Mouse (Mus musculus) intestine, embryonic 16.5 days (tissue): ENCODE data around the gene Prr13. TPM values are rescaled to one million over a fixed set of nuclear protein-coding genes. Genes with fewer than 3 reads are reported as not detected.

ENCODE experiments used
- ATAC-seq: fragments of 200-750 bp; cut with Nextera tagmentation; 2 replicates; pipeline ENCODE4 v1.8.0; 2017; ENCODE audit warnings: moderate TSS enrichment, moderate library complexity
- H3K27ac ChIP-seq: fragments of 300-500 bp; sonication (generic); 2 replicates; pipeline ENCODE4 v1.5.1; 2014; ENCODE audit warnings: mild to moderate bottlenecking, low read length
- H3K27me3 ChIP-seq: fragments of 300-500 bp; sonication (generic); replicated peaks from 2 replicates; pipeline ENCODE4 v1.6.1; 2014; ENCODE audit warnings: low read length, control low read depth, mixed read lengths; ENCODE audit not compliant: control insufficient read depth, insufficient read depth
- H3K36me3 ChIP-seq: fragments of 300-500 bp; sonication (generic); 2 replicates; pipeline ENCODE4 v1.6.1; 2014; ENCODE audit warnings: low read length, control low read depth; ENCODE audit not compliant: control insufficient read depth, insufficient read depth
- H3K4me1 ChIP-seq: fragments of 300-500 bp; sonication (generic); 2 replicates; pipeline ENCODE4 v1.6.1; 2014; ENCODE audit warnings: low read length, control low read depth, mixed read lengths; ENCODE audit not compliant: control insufficient read depth, insufficient read depth
- H3K4me2 ChIP-seq: fragments of 300-500 bp; sonication (generic); 2 replicates; pipeline ENCODE4 v1.6.1; 2014; ENCODE audit warnings: low read depth, low read length, control low read depth
- H3K4me3 ChIP-seq: fragments of 300-500 bp; sonication (generic); 2 replicates; pipeline ENCODE4 v1.5.1; 2014; ENCODE audit warnings: mild to moderate bottlenecking, low read length
- H3K9ac ChIP-seq: fragments of 300-500 bp; sonication (generic); 2 replicates; pipeline ENCODE4 v1.6.1; 2014; ENCODE audit warnings: low read depth, low read length
- H3K9me3 ChIP-seq: fragments of 300-500 bp; sonication (generic); 2 replicates; pipeline ENCODE4 v1.6.1; 2016; ENCODE audit warnings: low read length, control low read depth; ENCODE audit not compliant: control insufficient read depth
- WGBS: fragments of 180-500 bp; shearing (Covaris S2); extraction: QIAGEN DNeasy Blood & Tissue Kit; methylation state at CpG from one replicate; pipeline ENCODE4 v1.1.7; 2014; 5-methylcytosine and 5-hydroxymethylcytosine counted together
- polyA plus RNA-seq: library from polyadenylated mRNA; unstranded; fragments of >200 nt; fragmentation: Nextera tagmentation; extraction: Ambion mirVana; gene quantifications from 2 replicates; pipeline ENCODE4 v1.2.1, GENCODE M21; 2015

Prr13 gene
- 173 and 182 TPM in 2 replicates for polyA plus RNA-seq

DNA sequence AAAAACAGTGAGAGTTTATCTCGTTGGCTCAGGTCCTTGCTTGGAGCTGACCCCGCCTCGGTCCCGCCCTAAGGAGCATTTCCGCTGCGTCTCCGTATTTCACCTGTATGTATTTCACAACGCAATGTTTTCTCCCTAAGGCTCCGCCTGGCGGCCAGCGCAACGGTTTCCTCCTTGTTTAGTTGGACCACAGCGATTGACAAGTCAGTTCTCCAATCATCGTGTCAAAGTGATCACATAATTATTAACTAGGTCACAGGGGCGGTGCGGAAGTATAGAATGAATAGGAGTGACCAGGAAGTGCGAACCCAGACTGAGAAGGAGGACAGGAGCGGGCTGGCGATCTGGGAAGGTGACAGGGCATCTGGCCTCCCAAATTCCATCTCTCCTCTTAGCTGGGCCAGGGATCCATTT lies at the start of gene Prr13:
Prr13 (plus strand) TSS at position 125 of the 414 bp plus-strand sequence.
- WGBS, result under 1% methylated on average over 19 of the region's 19 CpGs
- ATAC-seq, result peak; percentile 95
- Histone ChIP-seq H3K27ac (peak within 1 kb of the TSS; percentile 65), H3K4me1 (peaks cover 14% of the 10 kb centered on the region), H3K4me3 (peak within 1 kb of the TSS; percentile 62), H3K27me3 (no peaks in the 10 kb centered on the region), H3K4me2 (peak within 1 kb of the TSS; percentile 60), H3K9ac (peak within 1 kb of the TSS; percentile 71), H3K36me3 (no peaks in the 10 kb centered on the region), H3K9me3 (no peaks in the 10 kb centered on the region)

DNA sequence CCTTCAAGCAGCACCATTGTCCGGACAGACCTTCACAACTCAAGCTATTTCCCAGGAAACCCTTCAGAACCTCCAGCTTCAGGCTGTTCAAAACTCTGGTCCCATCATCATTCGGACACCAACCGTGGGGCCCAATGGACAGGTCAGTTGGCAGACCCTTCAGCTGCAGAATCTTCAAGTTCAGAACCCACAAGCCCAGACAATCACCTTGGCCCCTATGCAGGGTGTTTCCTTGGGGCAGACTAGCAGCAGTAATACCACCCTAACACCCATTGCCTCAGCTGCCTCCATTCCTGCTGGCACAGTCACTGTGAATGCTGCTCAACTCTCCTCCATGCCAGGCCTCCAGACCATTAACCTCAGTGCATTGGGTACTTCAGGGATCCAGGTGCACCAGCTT lies 49.5 kb upstream of the Prr13 start:
- H3K4me2 ChIP-seq, result no peak overlapping the region
- peaks cover 32% of the 10 kb centered on the region for H3K4me1 ChIP-seq
- no peak overlapping the region for H3K4me3 ChIP-seq
- H3K36me3 ChIP-seq, result peaks cover 16% of the 10 kb centered on the region
- no peak for ATAC-seq
- no peak overlapping the region for H3K27ac ChIP-seq
- no peak overlapping the region for H3K9ac ChIP-seq
- H3K9me3 ChIP-seq, result no peaks in the 10 kb centered on the region
- WGBS, result 83% methylated on average over 3 of the region's 3 CpGs
- no peaks in the 10 kb centered on the region for H3K27me3 ChIP-seq

DNA sequence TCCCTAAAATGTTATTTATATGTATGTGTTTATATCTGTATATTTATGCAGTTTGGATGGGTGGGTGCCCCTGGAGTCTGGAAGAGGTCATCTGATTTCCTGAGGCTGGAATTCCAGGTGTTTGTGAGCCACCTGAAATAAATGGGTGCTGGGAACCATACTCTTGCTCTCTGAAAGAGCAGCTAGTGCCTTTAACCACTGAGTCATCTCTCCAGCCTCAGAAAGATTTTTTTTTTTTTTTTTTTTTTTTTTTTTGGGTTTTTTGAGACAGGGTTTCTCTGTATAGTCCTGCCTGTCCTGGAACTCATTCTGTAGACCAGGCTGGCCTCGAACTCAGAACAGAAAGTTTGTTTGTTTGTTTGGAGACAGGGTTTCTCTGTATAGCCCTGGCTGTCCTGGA lies 47.8 kb upstream of the Prr13 start:
- no peak for ATAC-seq
- Histone ChIP-seq H3K27me3 (no peaks in the 10 kb centered on the region), H3K4me2 (no peak overlapping the region), H3K9me3 (no peaks in the 10 kb centered on the region), H3K9ac (no peak overlapping the region), H3K4me1 (peaks cover 32% of the 10 kb centered on the region), H3K4me3 (no peak overlapping the region), H3K36me3 (peaks cover 16% of the 10 kb centered on the region), H3K27ac (no peak overlapping the region)
- 94% methylated on average over 1 of the region's 1 CpGs for whole genome bisulfite sequencing

GRCm38 (mm10) chr15:102413687-102414086 lies 45.1 kb upstream of the Prr13 start:
- Histone ChIP-seq H3K9ac (no peak overlapping the region), H3K27me3 (no peaks in the 10 kb centered on the region), H3K4me1 (peaks cover 24% of the 10 kb centered on the region), H3K4me2 (no peak overlapping the region), H3K9me3 (no peaks in the 10 kb centered on the region), H3K36me3 (peaks cover 9% of the 10 kb centered on the region), H3K4me3 (no peak overlapping the region), H3K27ac (no peak overlapping the region)
- no peak for ATAC-seq

DNA sequence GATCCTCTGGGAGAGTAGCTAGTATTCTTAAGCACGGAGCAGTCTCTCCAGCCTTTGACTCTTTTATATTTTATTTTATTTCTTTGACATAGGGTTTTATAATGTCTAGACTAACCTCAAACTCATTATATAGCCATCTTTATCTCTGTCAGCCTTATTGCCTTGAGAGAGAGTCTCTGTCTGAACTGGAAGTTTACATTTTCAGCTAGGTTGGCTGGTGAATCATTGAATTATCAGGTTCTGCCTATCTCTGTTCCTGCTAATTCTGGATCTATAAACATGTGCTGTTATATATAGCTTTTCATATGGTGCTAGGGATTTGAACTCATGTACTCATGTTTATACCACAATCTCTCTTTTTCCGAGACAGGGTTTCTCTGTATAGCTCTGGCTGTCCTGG lies 41.3 kb upstream of the Prr13 start:
- Histone ChIP-seq H3K27ac (no peak overlapping the region), H3K4me1 (0 out of 2 replicates have a peak, but pooled peaks cover 3% of the 10 kb centered on the region), H3K36me3 (no peaks in the 10 kb centered on the region; the same call in 1 of the 2 replicates), H3K9ac (no peak overlapping the region), H3K9me3 (no peaks in the 10 kb centered on the region), H3K27me3 (no peaks in the 10 kb centered on the region), H3K4me2 (no peak overlapping the region), H3K4me3 (no peak overlapping the region)
- no peak for ATAC-seq
- WGBS, result 87% methylated on average over 2 of the region's 2 CpGs

DNA sequence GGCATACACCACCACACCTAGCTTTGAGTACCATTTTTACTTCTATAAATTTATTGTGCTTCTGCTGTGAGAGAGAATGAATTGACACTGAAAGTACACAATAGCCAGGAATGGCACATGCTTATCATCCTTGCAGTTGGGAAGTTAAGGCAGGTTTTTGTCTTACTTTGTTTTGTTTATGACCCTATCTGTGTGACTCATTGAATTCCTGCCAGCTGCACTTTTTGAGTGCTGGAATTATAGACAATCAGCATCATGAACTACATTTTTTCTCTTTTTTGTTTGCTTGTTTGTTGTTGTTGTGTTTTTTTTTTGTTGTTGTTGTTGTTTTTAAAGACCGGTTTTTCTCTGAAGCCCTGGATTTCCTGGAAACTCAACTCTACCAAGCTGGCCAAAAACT lies 37.8 kb upstream of the Prr13 start:
- Histone ChIP-seq H3K27me3 (no peaks in the 10 kb centered on the region), H3K4me3 (no peak overlapping the region), H3K4me1 (0 out of 2 replicates have a peak, but pooled peaks cover 3% of the 10 kb centered on the region), H3K36me3 (no peaks in the 10 kb centered on the region), H3K9me3 (no peaks in the 10 kb centered on the region), H3K27ac (no peak overlapping the region), H3K4me2 (no peak overlapping the region), H3K9ac (no peak overlapping the region)
- 59% methylated on average over 1 of the region's 1 CpGs for WGBS
- no peak for ATAC-seq

- Histone ChIP-seq H3K27me3 (no peaks in the 10 kb centered on the region), H3K4me2 (no peak overlapping the region), H3K36me3 (no peaks in the 10 kb centered on the region), H3K4me3 (no peak overlapping the region), H3K9ac (no peak overlapping the region), H3K9me3 (no peaks in the 10 kb centered on the region), H3K27ac (no peak overlapping the region), H3K4me1 (0 out of 2 replicates have a peak, but pooled peaks cover 3% of the 10 kb centered on the region)
- no peak for ATAC-seq
- 52% methylated on average over 3 of the region's 3 CpGs for WGBS
These were observed 37.4 kb upstream of the Prr13 start for GRCm38 (mm10) chr15:102421437-102421836.

- Histone ChIP-seq H3K4me1 (0 out of 2 replicates have a peak, but pooled peaks cover 3% of the 10 kb centered on the region), H3K36me3 (no peaks in the 10 kb centered on the region), H3K9me3 (no peaks in the 10 kb centered on the region), H3K4me2 (no peak overlapping the region), H3K27ac (no peak overlapping the region), H3K27me3 (no peaks in the 10 kb centered on the region), H3K4me3 (no peak overlapping the region), H3K9ac (no peak overlapping the region)
- 89% methylated on average over 2 of the region's 2 CpGs for WGBS
- ATAC-seq, result no peak
These were observed 35.1 kb upstream of the Prr13 start for GRCm38 (mm10) chr15:102423602-102424240.

DNA sequence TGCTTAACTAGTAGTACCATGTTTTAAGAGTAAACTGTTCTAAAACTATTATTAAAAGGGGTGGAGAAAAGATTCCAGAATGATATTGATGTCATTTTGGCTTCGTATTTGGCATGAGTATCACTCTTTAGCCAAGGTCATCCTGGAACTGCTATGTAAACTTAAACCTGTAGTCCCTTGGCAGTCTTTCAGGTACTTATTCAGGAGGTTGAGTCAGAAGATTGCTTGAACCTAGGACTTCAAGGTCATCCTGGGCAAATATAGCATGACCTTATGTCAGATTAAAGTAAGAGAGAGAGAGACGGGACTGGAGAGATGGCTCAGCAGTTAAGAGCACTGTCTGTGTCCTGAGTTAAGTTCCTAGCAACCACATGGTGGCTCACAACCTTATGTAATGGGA lies 34.2 kb upstream of the Prr13 start:
- WGBS, result 71% methylated on average over 2 of the region's 2 CpGs

DNA sequence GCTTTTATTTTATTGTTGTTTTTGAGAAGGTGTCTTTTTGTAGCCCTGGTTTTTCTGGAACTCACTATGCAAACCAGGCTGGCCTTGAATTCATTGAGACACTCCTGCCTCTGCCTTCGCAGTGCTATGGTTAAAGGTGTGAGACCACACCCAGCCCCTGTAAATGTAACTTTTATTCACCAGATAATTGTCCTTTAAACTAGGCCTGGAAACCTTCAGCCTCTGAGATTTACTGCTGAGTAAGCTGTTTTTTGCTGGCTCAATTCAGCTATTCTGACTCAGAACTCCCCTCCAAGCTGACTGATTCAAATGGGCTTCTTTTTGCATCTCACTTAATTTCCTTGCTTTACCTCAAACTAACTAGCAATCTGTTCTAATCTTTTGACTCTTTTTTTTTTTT lies 31.9 kb upstream of the Prr13 start:
- Histone ChIP-seq H3K27ac (no peak overlapping the region), H3K9ac (no peak overlapping the region), H3K9me3 (no peaks in the 10 kb centered on the region), H3K36me3 (peaks cover 5% of the 10 kb centered on the region; the same call in 1 of the 2 replicates), H3K4me2 (no peak overlapping the region), H3K4me3 (no peak overlapping the region), H3K27me3 (no peaks in the 10 kb centered on the region), H3K4me1 (no peaks in the 10 kb centered on the region)
- ATAC-seq, result no peak
- 97% methylated on average over 1 of the region's 1 CpGs for whole genome bisulfite sequencing

More for the DNA sequence above, 34.2 kb upstream of the Prr13 start:
- no peak overlapping the region for H3K4me3 ChIP-seq
- ATAC-seq, result no peak
- H3K4me2 ChIP-seq, result no peak overlapping the region
- no peak overlapping the region for H3K27ac ChIP-seq
- no peak overlapping the region for H3K9ac ChIP-seq
- H3K4me1 ChIP-seq, result 0 out of 2 replicates have a peak, but pooled peaks cover 3% of the 10 kb centered on the region
- H3K36me3 ChIP-seq, result no peaks in the 10 kb centered on the region
- no peaks in the 10 kb centered on the region for H3K9me3 ChIP-seq
- no peaks in the 10 kb centered on the region for H3K27me3 ChIP-seq
